Mouse (Mus musculus): Measurements from ENCODE around the gene Nxpe5. TPM values are rescaled to one million over a fixed set of nuclear protein-coding genes. Genes with fewer than 3 reads are reported as not detected.

The Nxpe5 gene
- 0.07 and 0.16 TPM in 2 replicates for polyA plus RNA-seq (2012; rRNA removed)

DNA sequence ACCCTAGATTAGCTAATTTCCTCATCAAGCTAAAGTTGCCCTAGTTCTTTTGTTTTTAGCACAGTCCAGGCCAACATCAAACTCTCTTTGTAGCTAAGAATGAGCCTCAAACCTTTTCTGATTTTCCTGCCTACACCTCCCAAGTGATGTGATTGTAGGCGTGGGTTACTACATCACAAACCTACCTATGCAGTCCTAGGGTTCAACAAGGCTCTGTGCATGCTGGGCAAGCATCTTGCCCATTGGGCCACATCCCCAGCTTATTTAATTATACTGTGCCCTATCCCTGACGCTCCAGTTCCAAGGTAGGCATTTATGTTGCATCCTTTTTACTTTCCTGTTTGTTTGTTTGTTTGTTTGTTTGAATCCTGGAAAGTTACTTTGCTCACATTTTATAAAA is at the start of gene Nxpe5:
Nxpe5 (plus strand) TSS at position 199 of the 400 bp plus-strand sequence.

GRCm38 (mm10) chr5:138186950-138187638 is 38.6 kb upstream of the Nxpe5 start, which contains the start of the genes Taf6 and Cnpy4:
Gene Taf6 (minus strand): TSS chr5:138187451.
Gene Cnpy4 (plus strand): TSS chr5:138187485.

GRCm38 (mm10) chr5:138193771-138194727 is 31.6 kb upstream of the Nxpe5 start, which contains the start of gene Mblac1:
Gene Mblac1 (plus strand): TSS chr5:138194314.

DNA sequence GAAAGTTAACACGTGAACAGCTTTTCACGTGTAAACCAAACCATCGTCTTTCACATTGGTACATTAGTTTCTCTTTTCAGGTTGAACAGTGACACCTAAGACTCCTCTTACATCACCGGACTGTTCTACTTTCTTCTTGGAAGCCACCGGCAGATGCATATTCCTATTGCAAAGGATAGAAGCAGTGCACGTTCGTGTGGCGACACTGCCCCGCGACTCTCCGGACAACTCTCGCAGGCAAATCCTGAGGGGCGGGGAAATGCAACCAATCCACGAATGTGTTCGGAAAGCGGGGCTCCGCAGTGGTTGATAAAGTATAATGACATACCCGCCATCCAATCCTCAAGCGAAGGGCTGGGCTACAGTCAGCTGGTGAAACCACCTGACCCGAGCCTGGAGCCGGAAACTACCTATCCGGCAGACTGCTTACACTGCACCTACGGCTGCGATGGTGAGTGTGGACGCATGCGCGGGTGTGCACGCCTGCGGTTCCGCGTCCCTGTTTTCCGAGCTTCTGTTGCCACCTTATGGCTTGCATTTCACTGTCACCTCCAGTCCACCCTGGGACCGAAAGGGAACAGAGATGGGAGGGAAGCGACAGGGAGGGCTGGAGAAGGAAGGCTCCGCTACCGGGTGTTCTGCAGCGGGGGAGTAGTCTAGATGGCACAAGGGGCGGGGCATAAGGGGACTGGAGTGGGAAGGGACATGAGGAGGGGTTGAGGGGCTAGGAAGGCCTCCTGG is 29.8 kb downstream of the Nxpe5 start, which contains the start of gene Lamtor4:
Lamtor4 (plus strand) TSS at position 130 of the 741 bp plus-strand sequence.

DNA sequence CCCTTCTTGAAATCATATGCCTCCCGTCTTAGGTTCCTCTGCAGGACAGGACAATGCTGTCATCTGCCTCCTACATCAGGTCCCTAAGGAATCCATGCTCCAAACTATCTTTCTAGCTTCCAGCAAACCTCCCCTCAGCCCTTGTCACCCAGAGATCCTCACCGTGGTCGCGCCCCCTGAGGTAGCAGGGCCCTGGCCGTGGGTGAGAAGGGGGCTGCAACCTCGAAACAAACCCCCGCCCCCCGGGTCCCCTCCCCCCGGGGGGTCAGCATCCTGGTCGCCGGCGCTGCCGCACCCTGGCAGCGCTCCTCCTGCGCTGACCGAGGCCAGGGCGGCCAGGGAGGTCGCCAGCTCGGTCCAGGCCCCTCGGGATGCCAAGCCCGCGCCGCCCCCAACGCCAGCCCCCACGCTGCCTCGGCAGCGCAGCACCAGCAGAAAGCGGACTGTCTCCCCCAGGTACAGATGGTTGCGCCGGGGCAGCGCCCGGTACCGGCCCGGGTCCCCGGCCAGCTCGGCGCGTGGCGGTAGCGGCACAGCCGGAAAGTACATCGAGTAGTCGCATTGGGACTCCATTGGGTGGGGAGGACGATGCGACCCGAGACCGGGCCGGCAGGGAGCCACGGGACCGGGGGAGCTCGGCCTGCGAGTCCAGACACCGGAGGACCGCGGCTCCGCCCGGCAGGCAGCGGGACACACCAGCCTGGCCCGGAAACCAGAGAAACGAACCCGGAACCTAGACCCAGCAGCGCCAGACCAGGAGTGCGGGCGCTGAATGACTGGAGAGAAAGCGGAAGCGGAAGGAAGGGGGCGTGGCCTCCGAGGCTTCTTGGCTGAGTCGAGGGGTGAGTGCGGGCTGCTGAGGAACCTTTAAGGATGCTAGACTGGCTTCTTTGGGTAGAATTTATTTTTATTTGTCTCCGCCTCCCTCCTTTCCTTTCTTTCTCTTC is 37.8 kb downstream of the Nxpe5 start, which contains the start of gene BC037034:
BC037034 (minus strand) TSS at position 774 of the 947 bp plus-strand sequence.

GRCm38 (mm10) chr5:138272409-138272923 is 46.8 kb downstream of the Nxpe5 start, which contains the start of gene Gal3st4:
Gene Gal3st4 (minus strand): TSS chr5:138272840.

DNA sequence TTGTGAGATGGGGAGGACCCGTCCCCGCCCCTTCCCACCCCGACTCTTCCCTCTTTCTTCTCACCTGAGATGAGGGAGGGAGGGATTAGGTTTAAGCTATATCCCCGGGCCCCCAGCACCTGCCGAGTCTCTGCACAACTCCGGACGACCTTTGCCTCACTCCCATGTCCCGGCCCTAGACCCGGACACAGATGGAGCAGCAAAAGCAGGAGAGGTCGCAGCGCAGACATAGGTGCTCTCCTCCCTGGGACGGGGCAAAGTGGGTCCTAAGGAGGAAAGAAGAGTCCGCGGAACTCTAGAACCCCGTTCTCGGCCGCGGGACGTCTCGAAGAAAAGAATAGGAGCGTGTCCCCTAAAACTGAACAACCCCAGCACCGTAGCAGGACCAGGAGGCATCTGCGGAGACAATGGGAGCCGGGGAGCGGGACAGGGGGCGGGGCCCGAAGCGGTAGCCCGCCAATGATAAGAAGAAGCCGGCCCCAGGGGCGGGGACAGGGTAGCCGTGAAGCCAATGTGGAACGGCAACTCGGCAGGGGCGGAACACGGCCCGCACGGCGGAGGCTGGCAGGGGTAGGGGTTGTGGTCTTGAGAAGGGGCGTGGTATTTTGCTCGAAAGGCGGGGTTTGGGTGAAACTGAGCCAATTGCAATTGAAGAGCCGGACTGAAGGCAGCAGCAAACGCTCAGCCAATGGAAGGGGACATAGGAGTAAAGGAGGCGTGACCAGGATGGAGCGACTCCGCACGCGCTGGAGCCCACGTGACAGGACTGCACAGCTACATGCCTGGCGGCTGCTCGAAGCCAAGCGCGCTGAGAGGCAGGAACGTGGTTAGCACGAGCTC is 54.1 kb downstream of the Nxpe5 start, which contains the start of the genes Gm43720, Gpc2 and Stag3:
Gm43720 (minus strand) TSS at position 374 of the 840 bp plus-strand sequence.
Gpc2 (minus strand) TSS at position 421 of the 840 bp plus-strand sequence.
Stag3 (plus strand) TSS at position 656 of the 840 bp plus-strand sequence.

Other genes starting within 250 kb of the Nxpe5 start
- gene Azgp1, start 244.4 kb upstream of the Nxpe5 start, polyA plus RNA-seq (2012; rRNA removed): 2.0 and 2.4 TPM in 2 replicates
- gene Smok3a, start 204.6 kb upstream of the Nxpe5 start, polyA plus RNA-seq (2012; rRNA removed): not detected in 2 replicates
- gene Smok3b, start 204.5 kb upstream of the Nxpe5 start, polyA plus RNA-seq (2012; rRNA removed): not detected in 2 replicates
- gene Smok3c, start 172.7 kb upstream of the Nxpe5 start, polyA plus RNA-seq (2012; rRNA removed): not detected in 2 replicates
- gene Zkscan1, start 140.8 kb upstream of the Nxpe5 start, polyA plus RNA-seq (2012; rRNA removed): 2.4 and 2.7 TPM in 2 replicates
- gene Zscan21, start 109.0 kb upstream of the Nxpe5 start, polyA plus RNA-seq (2012; rRNA removed): 8.4 and 8.6 TPM in 2 replicates
- gene Zfp113, start 70.2 kb upstream of the Nxpe5 start, polyA plus RNA-seq (2012; rRNA removed): 1.1 and 1.3 TPM in 2 replicates
- gene Cops6, start 64.8 kb upstream of the Nxpe5 start, polyA plus RNA-seq (2012; rRNA removed): 59.9 and 71.7 TPM in 2 replicates
- 11.7 and 12.6 TPM in 2 replicates for gene Ap4m1, start 53.9 kb upstream of the Nxpe5 start, polyA plus RNA-seq (2012; rRNA removed)
- gene Mcm7, start 53.5 kb upstream of the Nxpe5 start, polyA plus RNA-seq (2012; rRNA removed): 136 TPM in 2 replicates
- gene Taf6, start 38.4 kb upstream of the Nxpe5 start, polyA plus RNA-seq (2012; rRNA removed): 26.7 and 32.9 TPM in 2 replicates
- gene Cnpy4, start 38.4 kb upstream of the Nxpe5 start, polyA plus RNA-seq (2012; rRNA removed): 10.2 and 10.4 TPM in 2 replicates
- 1.9 TPM in 2 replicates for gene Mblac1, start 31.6 kb upstream of the Nxpe5 start, polyA plus RNA-seq (2012; rRNA removed)
- gene Lamtor4, start 29.6 kb downstream of the Nxpe5 start, polyA plus RNA-seq (2012; rRNA removed): 34.9 and 35.6 TPM in 2 replicates
- 19.6 and 21.8 TPM in 2 replicates for gene BC037034, start 38.1 kb downstream of the Nxpe5 start, polyA plus RNA-seq (2012; rRNA removed)
- gene Gal3st4, start 46.9 kb downstream of the Nxpe5 start, polyA plus RNA-seq (2012; rRNA removed): 0.02 TPM in 1 of 2 replicates, not detected in the other
- gene Gm43720, start 54.1 kb downstream of the Nxpe5 start, polyA plus RNA-seq (2012; rRNA removed): 0.02 TPM in 1 of 2 replicates, not detected in the other
- gene Gpc2, start 54.1 kb downstream of the Nxpe5 start, polyA plus RNA-seq (2012; rRNA removed): 1.4 and 2.2 TPM in 2 replicates
- 2.3 and 4.1 TPM in 2 replicates for gene Stag3, start 54.3 kb downstream of the Nxpe5 start, polyA plus RNA-seq (2012; rRNA removed)
- gene Pvrig, start 116.1 kb downstream of the Nxpe5 start, polyA plus RNA-seq (2012; rRNA removed): 0.26 and 0.29 TPM in 2 replicates
- 2.2 and 2.4 TPM in 2 replicates for gene Zfp157, start 215.6 kb downstream of the Nxpe5 start, polyA plus RNA-seq (2012; rRNA removed)